Mouse (Mus musculus): ENCODE results near the gene Ppp2r5c. TPM values are rescaled to one million over a fixed set of nuclear protein-coding genes. Genes with fewer than 3 reads are reported as not detected.

Gene Ppp2r5c
- polyA plus RNA-seq, 1 experiment from 2014 or later = 59.4 TPM

- WGBS (ENCODE audit: insufficient replicate concordance) = 40% methylated on average over 4 of the region's 4 CpGs
- H3K4me1 ChIP-seq (ENCODE audit: control insufficient read depth, low read depth, low read length) = peaks cover 23% of the 10 kb centered on the region
- peak overlapping the region; percentile 45; the same call in 1 of the 2 replicates for H3K27ac ChIP-seq (ENCODE audit: low read length)
- H3K9me3 ChIP-seq (replicated peaks; ENCODE audit: control insufficient read depth, low read length) = no peaks in the 10 kb centered on the region
- H3K4me2 ChIP-seq (ENCODE audit: low read depth, low read length) = 0 out of 2 replicates have a peak overlapping the region, but pooled peaks have one; percentile 2
- H3K36me3 ChIP-seq (ENCODE audit: control insufficient read depth, insufficient read depth) = peaks cover 7% of the 10 kb centered on the region
- no peak for ATAC-seq (ENCODE audit: low read depth)
- peak overlapping the region; percentile 18; the same call in 1 of the 2 replicates for H3K9ac ChIP-seq (ENCODE audit: low read depth, low read length)
- no peak overlapping the region for H3K4me3 ChIP-seq (ENCODE audit: low read depth, low read length)
- H3K27me3 ChIP-seq (ENCODE audit: control insufficient read depth, insufficient read depth, low read depth, low read length) = no peaks in the 10 kb centered on the region
These were observed 98.3 kb downstream of the Ppp2r5c start for GRCm38 (mm10) chr12:110545040-110545701.

GRCm38 (mm10) chr12:110547573-110547972, 100.7 kb downstream of the Ppp2r5c start:
- Histone ChIP-seq H3K27me3 (ENCODE audit: control insufficient read depth, insufficient read depth, low read depth, low read length) (no peaks in the 10 kb centered on the region), H3K9me3 (replicated peaks; ENCODE audit: control insufficient read depth, low read length) (no peaks in the 10 kb centered on the region), H3K4me2 (ENCODE audit: low read depth, low read length) (no peak overlapping the region), H3K36me3 (ENCODE audit: control insufficient read depth, insufficient read depth) (peaks cover 15% of the 10 kb centered on the region), H3K4me1 (ENCODE audit: control insufficient read depth, low read depth, low read length) (peaks cover 27% of the 10 kb centered on the region), H3K9ac (ENCODE audit: low read depth, low read length) (no peak overlapping the region), H3K4me3 (ENCODE audit: low read depth, low read length) (no peak overlapping the region), H3K27ac (ENCODE audit: low read length) (no peak overlapping the region)
- no peak for ATAC-seq (ENCODE audit: low read depth)
- 86% methylated on average over 12 of the region's 12 CpGs for WGBS (ENCODE audit: insufficient replicate concordance)

- Histone ChIP-seq H3K27ac (ENCODE audit: low read length) (no peak overlapping the region), H3K9me3 (replicated peaks; ENCODE audit: control insufficient read depth, low read length) (no peaks in the 10 kb centered on the region), H3K36me3 (ENCODE audit: control insufficient read depth, insufficient read depth) (peaks cover 26% of the 10 kb centered on the region), H3K9ac (ENCODE audit: low read depth, low read length) (no peak overlapping the region), H3K4me2 (ENCODE audit: low read depth, low read length) (no peak overlapping the region), H3K27me3 (ENCODE audit: control insufficient read depth, insufficient read depth, low read depth, low read length) (no peaks in the 10 kb centered on the region), H3K4me1 (ENCODE audit: control insufficient read depth, low read depth, low read length) (peaks cover 26% of the 10 kb centered on the region), H3K4me3 (ENCODE audit: low read depth, low read length) (no peak overlapping the region)
- ATAC-seq (ENCODE audit: low read depth) = peak; percentile 88
- WGBS (ENCODE audit: insufficient replicate concordance) = 67% methylated on average over 7 of the region's 7 CpGs
These were observed 102.7 kb downstream of the Ppp2r5c start for GRCm38 (mm10) chr12:110549437-110550112.

GRCm38 (mm10) chr12:110550364-110550763, 103.4 kb downstream of the Ppp2r5c start:
- Histone ChIP-seq H3K27ac (ENCODE audit: low read length) (no peak overlapping the region), H3K4me2 (ENCODE audit: low read depth, low read length) (no peak overlapping the region), H3K36me3 (ENCODE audit: control insufficient read depth, insufficient read depth) (peaks cover 30% of the 10 kb centered on the region), H3K27me3 (ENCODE audit: control insufficient read depth, insufficient read depth, low read depth, low read length) (no peaks in the 10 kb centered on the region), H3K4me3 (ENCODE audit: low read depth, low read length) (no peak overlapping the region), H3K9ac (ENCODE audit: low read depth, low read length) (0 out of 2 replicates have a peak overlapping the region, but pooled peaks have one; percentile 6), H3K4me1 (ENCODE audit: control insufficient read depth, low read depth, low read length) (peaks cover 19% of the 10 kb centered on the region), H3K9me3 (replicated peaks; ENCODE audit: control insufficient read depth, low read length) (no peaks in the 10 kb centered on the region)
- WGBS (ENCODE audit: insufficient replicate concordance) = 90% methylated on average over 15 of the region's 15 CpGs
- no peak for ATAC-seq (ENCODE audit: low read depth)

- Histone ChIP-seq H3K4me3 (ENCODE audit: low read depth, low read length) (no peak overlapping the region), H3K36me3 (ENCODE audit: control insufficient read depth, insufficient read depth) (peaks cover 28% of the 10 kb centered on the region), H3K4me2 (ENCODE audit: low read depth, low read length) (no peak overlapping the region), H3K27ac (ENCODE audit: low read length) (no peak overlapping the region), H3K9ac (ENCODE audit: low read depth, low read length) (no peak overlapping the region), H3K27me3 (ENCODE audit: control insufficient read depth, insufficient read depth, low read depth, low read length) (no peaks in the 10 kb centered on the region), H3K9me3 (replicated peaks; ENCODE audit: control insufficient read depth, low read length) (no peaks in the 10 kb centered on the region), H3K4me1 (ENCODE audit: control insufficient read depth, low read depth, low read length) (peaks cover 12% of the 10 kb centered on the region)
- ATAC-seq (ENCODE audit: low read depth) = no peak
- WGBS (ENCODE audit: insufficient replicate concordance) = 84% methylated on average over 13 of the region's 13 CpGs
These were observed 105.2 kb downstream of the Ppp2r5c start for GRCm38 (mm10) chr12:110552113-110552512.

- no peaks in the 10 kb centered on the region for H3K27me3 ChIP-seq (ENCODE audit: control insufficient read depth, insufficient read depth, low read depth, low read length)
- no peak overlapping the region for H3K4me2 ChIP-seq (ENCODE audit: low read depth, low read length)
- H3K9ac ChIP-seq (ENCODE audit: low read depth, low read length) = no peak overlapping the region
- peaks cover 12% of the 10 kb centered on the region for H3K4me1 ChIP-seq (ENCODE audit: control insufficient read depth, low read depth, low read length)
- no peaks in the 10 kb centered on the region for H3K9me3 ChIP-seq (replicated peaks; ENCODE audit: control insufficient read depth, low read length)
- WGBS (ENCODE audit: insufficient replicate concordance) = 87% methylated on average over 5 of the region's 5 CpGs
- no peak overlapping the region for H3K27ac ChIP-seq (ENCODE audit: low read length)
- H3K36me3 ChIP-seq (ENCODE audit: control insufficient read depth, insufficient read depth) = peaks cover 29% of the 10 kb centered on the region
- no peak overlapping the region for H3K4me3 ChIP-seq (ENCODE audit: low read depth, low read length)
- no peak for ATAC-seq (ENCODE audit: low read depth)
These were observed 106.4 kb downstream of the Ppp2r5c start for GRCm38 (mm10) chr12:110553362-110553761.

GRCm38 (mm10) chr12:110555536-110556240, 108.8 kb downstream of the Ppp2r5c start:
- no peak overlapping the region for H3K27ac ChIP-seq (ENCODE audit: low read length)
- no peak overlapping the region for H3K9ac ChIP-seq (ENCODE audit: low read depth, low read length)
- no peak overlapping the region for H3K4me3 ChIP-seq (ENCODE audit: low read depth, low read length)
- peaks cover 42% of the 10 kb centered on the region for H3K36me3 ChIP-seq (ENCODE audit: control insufficient read depth, insufficient read depth)
- no peak overlapping the region for H3K4me2 ChIP-seq (ENCODE audit: low read depth, low read length)
- WGBS (ENCODE audit: insufficient replicate concordance) = 89% methylated on average over 21 of the region's 21 CpGs
- no peak for ATAC-seq (ENCODE audit: low read depth)
- H3K4me1 ChIP-seq (ENCODE audit: control insufficient read depth, low read depth, low read length) = no peaks in the 10 kb centered on the region
- H3K27me3 ChIP-seq (ENCODE audit: control insufficient read depth, insufficient read depth, low read depth, low read length) = no peaks in the 10 kb centered on the region
- H3K9me3 ChIP-seq (replicated peaks; ENCODE audit: control insufficient read depth, low read length) = no peaks in the 10 kb centered on the region

- Histone ChIP-seq H3K27ac (ENCODE audit: low read length) (no peak overlapping the region), H3K9me3 (replicated peaks; ENCODE audit: control insufficient read depth, low read length) (no peaks in the 10 kb centered on the region), H3K36me3 (ENCODE audit: control insufficient read depth, insufficient read depth) (peaks cover 43% of the 10 kb centered on the region), H3K4me3 (ENCODE audit: low read depth, low read length) (no peak overlapping the region), H3K4me1 (ENCODE audit: control insufficient read depth, low read depth, low read length) (no peaks in the 10 kb centered on the region), H3K4me2 (ENCODE audit: low read depth, low read length) (no peak overlapping the region), H3K27me3 (ENCODE audit: control insufficient read depth, insufficient read depth, low read depth, low read length) (no peaks in the 10 kb centered on the region), H3K9ac (ENCODE audit: low read depth, low read length) (no peak overlapping the region)
- WGBS (ENCODE audit: insufficient replicate concordance) = 87% methylated on average over 18 of the region's 18 CpGs
- no peak for ATAC-seq (ENCODE audit: low read depth)
These were observed 110.1 kb downstream of the Ppp2r5c start for GRCm38 (mm10) chr12:110556861-110557628.
